8 mouse cellular contexts compared by ENCODE assay signal in genomic region chr14:101729237-101729971, GRCm38 (mm10). TPM values are rescaled to one million over a fixed set of nuclear protein-coding genes. Genes with fewer than 3 reads are reported as not detected.
DNase-seq lines count a peak whose midpoint lies in the region; ATAC-seq and TF ChIP-seq lines count a peak whose summit lies in the region.

TSS of gene Gm9922 (minus strand) at chr14:101729814.
TSS of gene Lmo7 (plus strand) at chr14:101729957.

- WGBS in cerebellum, adult 2 months: under 1% methylated on average over 51 of the region's 51 CpGs
- WGBS in hindbrain, embryonic 11.5 days: under 1% methylated on average over 39 of the region's 51 CpGs
- 1% methylated on average over 50 of the region's 51 CpGs for WGBS in macrophage (ENCODE audit: missing documents)

- POLR2A ChIA-PET in Patski (lab: Charles Lee): interaction anchor here (1.5 kb wide), 1 partner anchor 10 kb away, joined by 6 read pairs; no protein-coding TSS in a partner anchor

- H3K4me2 ChIP-seq in hindbrain, embryonic 11.5 days (replicated peaks; ENCODE audit: low read depth, low read length): peak within 1 kb of the TSS; percentile 99

- peak within 1 kb of the TSS; percentile 58 for H3K9ac ChIP-seq in hindbrain, embryonic 11.5 days (ENCODE audit: low read depth, low read length)

- TF ChIP-seq CTCF in Patski (IDR thresholded peaks at IDR 0.05): no peak
- no peak for TF ChIP-seq CTCF in cerebellum, adult 2 months (IDR thresholded peaks at IDR 0.05; ENCODE audit: borderline replicate concordance, insufficient read depth, low read depth, low read length)
- TF ChIP-seq CTCF in left cerebral cortex, adult 2 months (IDR thresholded peaks at IDR 0.05): no peak; the same call in 1 of the 2 replicates

- TF ChIP-seq POLR2A in cerebellum, adult 2 months (IDR thresholded peaks at IDR 0.05; ENCODE audit: borderline replicate concordance, insufficient read depth, low read length): no peak

- intact Hi-C loops in left cerebral cortex, adult 2 months (cut with DNase I): no loop called here

- H3K4me1 ChIP-seq in cerebellum, adult 2 months (ENCODE audit: control insufficient read depth, insufficient read depth, low read length): peaks cover 3% of the 10 kb centered on the region; the same call in 1 of the 2 replicates
- peaks cover 2% of the 10 kb centered on the region; the same call in 1 of the 2 replicates for H3K4me1 ChIP-seq in hindbrain, embryonic 11.5 days (replicated peaks; ENCODE audit: control insufficient read depth, insufficient read depth, low read length)

- no peak within 1 kb of the TSS for H3K27ac ChIP-seq in cerebellum, adult 2 months (ENCODE audit: insufficient read depth, low read length)
- H3K27ac ChIP-seq in hindbrain, embryonic 11.5 days (ENCODE audit: low read depth, low read length): no peak within 1 kb of the TSS
- H3K27ac ChIP-seq in left cerebral cortex, adult 2 months: no peak within 1 kb of the TSS
- no peak within 1 kb of the TSS for H3K27ac ChIP-seq in macrophage

- CTCF ChIA-PET in Patski (lab: Charles Lee): interaction anchor here (1.4 kb wide), 1 partner anchor 20 kb away, joined by 3 read pairs; no protein-coding TSS in a partner anchor

- peak; percentile 91 for ATAC-seq in Patski
- ATAC-seq in hindbrain, embryonic 11.5 days (ENCODE audit: low FRiP score): peak; percentile 82
- ATAC-seq in monocyte, adult 5-6 weeks (replicated peaks; ENCODE audit: insufficient number of reproducible peaks, low FRiP score, low TSS enrichment, poor library complexity, severe bottlenecking): no peak

- in situ Hi-C loops in Patski (cut with MboI; ENCODE audit: low pct_unique_long_range_greater_than_20kb): no loop called here

- no peaks in the 10 kb centered on the region for H3K9me3 ChIP-seq in hindbrain, embryonic 11.5 days (ENCODE audit: control insufficient read depth, low read length)

- no peak for DNase-seq in Patski (ENCODE audit: low read depth, low spot score)
- DNase-seq in cerebellum, adult 2 months: peak; percentile 35 to 43
- peak; percentile 6 to 20 for DNase-seq in frontal cortex, postnatal 10 days (ENCODE audit: low spot score in 2 of 2)
- DNase-seq in hindbrain, embryonic 11.5 days (ENCODE audit: low spot score): peak; percentile 70
- peak; percentile 30 to 39 for DNase-seq in left cerebral cortex, adult 2 months (ENCODE audit: extremely low spot score in 1 of 2, low spot score in 2 of 2)
- DNase-seq in right cerebral cortex, adult 2 months (ENCODE audit: low spot score in 2 of 2): peak; percentile 9 to 16

- peak within 1 kb of the TSS; percentile 55 for H3K4me3 ChIP-seq in cerebellum, adult 2 months (replicated peaks; ENCODE audit: insufficient read depth, low read depth, low read length)
- H3K4me3 ChIP-seq in hindbrain, embryonic 11.5 days (ENCODE audit: low read depth, low read length): peak within 1 kb of the TSS; percentile 69
- peak within 1 kb of the TSS; percentile 51 for H3K4me3 ChIP-seq in left cerebral cortex, adult 2 months
- H3K4me3 ChIP-seq in macrophage (ENCODE audit: inconsistent target): peak within 1 kb of the TSS; percentile 9; the same call in 1 of the 2 replicates

- no peaks in the 10 kb centered on the region for H3K27me3 ChIP-seq in Patski
- H3K27me3 ChIP-seq in cerebellum, adult 2 months (ENCODE audit: control insufficient read depth, insufficient read depth, low read length): no peaks in the 10 kb centered on the region; the same call in 1 of the 2 replicates
- H3K27me3 ChIP-seq in hindbrain, embryonic 11.5 days (ENCODE audit: control insufficient read depth, insufficient read depth, low read length): peaks cover 26% of the 10 kb centered on the region

- H3K36me3 ChIP-seq in hindbrain, embryonic 11.5 days (ENCODE audit: control insufficient read depth, insufficient read depth, low read length): no peaks in the 10 kb centered on the region
- H3K36me3 ChIP-seq in macrophage (ENCODE audit: inconsistent target): no peaks in the 10 kb centered on the region

- H3K79me2 ChIP-seq in macrophage (ENCODE audit: inconsistent target): no peaks in the 10 kb centered on the region

RNA-seq across cellular contexts. Expression of gene Gm9922, which starts in this region (rescaled TPM):
- polyA plus RNA-seq in Patski (2021) (3.2 TPM), macrophage (2018) (not detected in 3 replicates)
- polyA plus RNA-seq in cerebellum, adult 2 months (2012; rRNA removed): 0.36 TPM in 1 of 2 replicates, not detected in the other
- polyA plus RNA-seq in hindbrain, embryonic 11.5 days (2014; fragmentation: Nextera tagmentation; extraction: Ambion mirVana): 0.67 TPM in 1 of 2 replicates, not detected in the other
- total RNA-seq in left cerebral cortex, adult 2 months (2021): not detected
- total RNA-seq in macrophage (2018; cell fraction: chromatin; rRNA removed): not detected
- total RNA-seq in macrophage (2018; cell fraction: cytosol; rRNA removed): not detected
- not detected for total RNA-seq in macrophage (2018; cell fraction: nucleus; rRNA removed)
- total RNA-seq in monocyte, adult 5-6 weeks (2017): not detected in 3 replicates

RNA-seq across cellular contexts. Expression of gene Lmo7, which starts in this region (rescaled TPM):
- 60.7 TPM for polyA plus RNA-seq in Patski (2021)
- polyA plus RNA-seq in cerebellum, adult 2 months (2012; rRNA removed): 5.8 and 6.8 TPM in 2 replicates
- 1.1 and 3.3 TPM in 2 replicates for polyA plus RNA-seq in hindbrain, embryonic 11.5 days (2014; fragmentation: Nextera tagmentation; extraction: Ambion mirVana)
- total RNA-seq in left cerebral cortex, adult 2 months (2021): 100 to 1,000 TPM; 106 to 107 TPM
- total RNA-seq in macrophage (2018; cell fraction: chromatin; rRNA removed): 1 to 10 TPM in 1 of 26 experiments, not detected in 25; 1.9 TPM
- not detected for total RNA-seq in macrophage (2018; cell fraction: cytosol; rRNA removed)
- total RNA-seq in macrophage (2018; cell fraction: nucleus; rRNA removed): under 1 TPM in 1 of 26 experiments, not detected in 25; 0.99 TPM
- not detected in 3 replicates for polyA plus RNA-seq in macrophage (2018)
- total RNA-seq in monocyte, adult 5-6 weeks (2017): 0.95 to 2.3 TPM (median 1.8 TPM) in 3 replicates

Comparison
In these comparisons a context has a peak if more than half of its experiments do, and no peak if none do; other contexts are left out.
1. RNA of gene Lmo7 (total RNA-seq): 106 to 107 TPM in left cerebral cortex, adult 2 months; 0.95 to 2.3 TPM in monocyte, adult 5-6 weeks; every median in the first group is over 10 times any median in the second.
2. H3K4me3 ChIP-seq: peak in every context shown above with its lines; median percentile 69 in hindbrain, embryonic 11.5 days; 55 in cerebellum, adult 2 months; 51 in left cerebral cortex, adult 2 months; 9 in macrophage.